Mouse (Mus musculus) heart, adult 8-10 months (tissue): Measurements from ENCODE around the gene Cyb5rl. TPM values are rescaled to one million over a fixed set of nuclear protein-coding genes. Genes with fewer than 3 reads are reported as not detected.

Experiments
- DNase-seq: peaks from one replicate; pipeline ENCODE4 v3.0.0; 2022; ENCODE audit warnings: low spot score
- total RNA-seq, 4 experiments: library from RNA; stranded (reverse); gene quantifications; 2 replicates each; pipeline ENCODE4 v1.2.4; 2022

Cyb5rl gene
- total RNA-seq, 4 experiments from 2014 or later = 24.2 to 35.1 (median 27.8) TPM

- no peak for DNase-seq
These were observed 5.2 kb upstream of the Cyb5rl start for GRCm38 (mm10) chr4:107061560-107061959.

- no peak for DNase-seq
These were observed 3.6 kb upstream of the Cyb5rl start for GRCm38 (mm10) chr4:107063214-107063613.

- DNase-seq = no peak
These were observed 2.2 kb upstream of the Cyb5rl start for GRCm38 (mm10) chr4:107064394-107065098.

GRCm38 (mm10) chr4:107067151-107067840 lies 508 bp downstream of the Cyb5rl start:
- DNase-seq = peak; percentile 14

- DNase-seq = no peak
These were observed 5.6 kb downstream of the Cyb5rl start for GRCm38 (mm10) chr4:107072343-107072742.

- DNase-seq = no peak
These were observed 8.7 kb downstream of the Cyb5rl start for GRCm38 (mm10) chr4:107075456-107075855.

GRCm38 (mm10) chr4:107078894-107079293 lies 12.1 kb downstream of the Cyb5rl start:
- no peak for DNase-seq

- DNase-seq = no peak
These were observed 12.9 kb downstream of the Cyb5rl start for GRCm38 (mm10) chr4:107079716-107080115.

GRCm38 (mm10) chr4:107082185-107082584 lies 15.4 kb downstream of the Cyb5rl start:
- DNase-seq = no peak

GRCm38 (mm10) chr4:107083126-107083525 lies 16.3 kb downstream of the Cyb5rl start:
- DNase-seq = no peak

GRCm38 (mm10) chr4:107084343-107084742 lies 17.6 kb downstream of the Cyb5rl start:
- DNase-seq = no peak

GRCm38 (mm10) chr4:107084858-107085257 lies 18.1 kb downstream of the Cyb5rl start:
- no peak for DNase-seq

- no peak for DNase-seq
These were observed 24.9 kb downstream of the Cyb5rl start for GRCm38 (mm10) chr4:107091696-107092095.

GRCm38 (mm10) chr4:107094484-107095187 lies 27.8 kb downstream of the Cyb5rl start:
- DNase-seq = no peak

- DNase-seq = no peak
These were observed 29.3 kb downstream of the Cyb5rl start for GRCm38 (mm10) chr4:107096043-107096442.

GRCm38 (mm10) chr4:107096841-107097373 lies 30.1 kb downstream of the Cyb5rl start, which contains the start of gene Cdcp2:
Gene Cdcp2, plus strand, starts transcription at chr4:107096891.
- DNase-seq = no peak

- no peak for DNase-seq
These were observed 31.1 kb downstream of the Cyb5rl start for GRCm38 (mm10) chr4:107097871-107098270.

GRCm38 (mm10) chr4:107098375-107098774 lies 31.6 kb downstream of the Cyb5rl start:
- DNase-seq = no peak

GRCm38 (mm10) chr4:107098791-107099525 lies 32.2 kb downstream of the Cyb5rl start:
- no peak for DNase-seq

- DNase-seq = no peak
These were observed 35.4 kb downstream of the Cyb5rl start for GRCm38 (mm10) chr4:107102220-107102619.

GRCm38 (mm10) chr4:107106777-107107176 lies 40.0 kb downstream of the Cyb5rl start:
- DNase-seq = no peak
